Mouse (Mus musculus) lung, embryonic 16.5 days (tissue): ENCODE measurements around the gene Gfpt1. TPM values are rescaled to one million over a fixed set of nuclear protein-coding genes. Genes with fewer than 3 reads are reported as not detected.
"Not testable (repeated sequence)": the region's sequence is repeated elsewhere in the genome, so short reads cannot be mapped to it uniquely, and the experiment has no call there.

ENCODE experiments used
- ATAC-seq: fragments of 200-750 bp; cut with Nextera tagmentation; 2 replicates; pipeline ENCODE4 v1.8.0; 2017; ENCODE audit warnings: low read depth, mild to moderate bottlenecking, moderate library complexity
- H3K27ac ChIP-seq: fragments of 300-500 bp; sonication (generic); 2 replicates; pipeline ENCODE4 v1.5.1; 2014; ENCODE audit warnings: mild to moderate bottlenecking, control low read depth, low read length
- H3K27me3 ChIP-seq: fragments of 300-500 bp; sonication (generic); 2 replicates; pipeline ENCODE4 v1.6.1; 2014; ENCODE audit warnings: low read depth, low read length, mixed read lengths; ENCODE audit not compliant: control insufficient read depth, insufficient read depth
- H3K36me3 ChIP-seq: fragments of 300-500 bp; sonication (generic); 2 replicates; pipeline ENCODE4 v1.6.1; 2014; ENCODE audit warnings: low read length; ENCODE audit not compliant: control insufficient read depth, insufficient read depth
- H3K4me1 ChIP-seq: fragments of 300-500 bp; sonication (generic); replicated peaks from 2 replicates; pipeline ENCODE4 v1.6.1; 2014; ENCODE audit warnings: low read length, mixed read lengths; ENCODE audit not compliant: control insufficient read depth, insufficient read depth
- H3K4me2 ChIP-seq: fragments of 300-500 bp; sonication (generic); 2 replicates; pipeline ENCODE4 v1.6.1; 2014; ENCODE audit warnings: low read depth, low read length, control low read depth
- H3K4me3 ChIP-seq: fragments of 300-500 bp; sonication (generic); 2 replicates; pipeline ENCODE4 v1.5.1; 2014; ENCODE audit warnings: mild to moderate bottlenecking, low read length, control low read depth
- H3K9ac ChIP-seq: fragments of 300-500 bp; sonication (generic); 2 replicates; pipeline ENCODE4 v1.6.1; 2014; ENCODE audit warnings: low read length, control low read depth
- H3K9me3 ChIP-seq: fragments of 300-500 bp; sonication (generic); 2 replicates; pipeline ENCODE4 v1.6.1; 2016; ENCODE audit warnings: low read length; ENCODE audit not compliant: control insufficient read depth
- WGBS: fragments of 180-500 bp; shearing (Covaris S2); extraction: QIAGEN DNeasy Blood & Tissue Kit; methylation state at CpG from one replicate; pipeline ENCODE4 v1.1.7; 2014; 5-methylcytosine and 5-hydroxymethylcytosine counted together
- polyA plus RNA-seq: library from polyadenylated mRNA; unstranded; fragments of >200 nt; fragmentation: Nextera tagmentation; extraction: Ambion mirVana; gene quantifications from 2 replicates; pipeline ENCODE4 v1.2.1, GENCODE M21; 2015

Gene Gfpt1
- polyA plus RNA-seq, 1 experiment from 2014 or later, result 24.5 TPM

- H3K36me3 ChIP-seq, result peaks cover 35% of the 10 kb centered on the region
- WGBS, result 84% methylated on average over 4 of the region's 4 CpGs
These were observed 36.8 kb downstream of the Gfpt1 start for GRCm38 (mm10) chr6:87079457-87079856.

GRCm38 (mm10) chr6:87085026-87085425, 42.4 kb downstream of the Gfpt1 start:
- H3K9me3 ChIP-seq, result no peaks in the 10 kb centered on the region
- H3K27ac ChIP-seq, result no peak overlapping the region
- WGBS, result 70% methylated on average over 6 of the region's 6 CpGs
- no peak overlapping the region for H3K4me2 ChIP-seq
- ATAC-seq, result no peak
- no peaks in the 10 kb centered on the region for H3K27me3 ChIP-seq
- no peak overlapping the region for H3K4me3 ChIP-seq
- H3K4me1 ChIP-seq, result no peaks in the 10 kb centered on the region
- peaks cover 50% of the 10 kb centered on the region for H3K36me3 ChIP-seq
- no peak overlapping the region for H3K9ac ChIP-seq

More at GRCm38 (mm10) chr6:87079457-87079856, 36.8 kb downstream of the Gfpt1 start:
- H3K4me2 ChIP-seq, result no peak overlapping the region
- H3K4me1 ChIP-seq, result no peaks in the 10 kb centered on the region
- H3K27ac ChIP-seq, result no peak overlapping the region
- H3K9ac ChIP-seq, result no peak overlapping the region
- no peak for ATAC-seq
- H3K4me3 ChIP-seq, result no peak overlapping the region
- H3K27me3 ChIP-seq, result no peaks in the 10 kb centered on the region
- H3K9me3 ChIP-seq, result no peaks in the 10 kb centered on the region

- Histone ChIP-seq H3K4me1 (no peaks in the 10 kb centered on the region), H3K4me3 (no peak overlapping the region), H3K9me3 (no peaks in the 10 kb centered on the region), H3K27ac (no peak overlapping the region), H3K4me2 (no peak overlapping the region), H3K36me3 (peaks cover 40% of the 10 kb centered on the region), H3K27me3 (no peaks in the 10 kb centered on the region), H3K9ac (no peak overlapping the region)
- WGBS, result 86% methylated on average over 5 of the region's 5 CpGs
- ATAC-seq, result no peak
These were observed 45.7 kb downstream of the Gfpt1 start for GRCm38 (mm10) chr6:87088356-87088755.

GRCm38 (mm10) chr6:87090877-87091276, 48.2 kb downstream of the Gfpt1 start:
- H3K36me3 ChIP-seq, result peaks cover 24% of the 10 kb centered on the region
- ATAC-seq, result no peak
- 87% methylated on average over 3 of the region's 3 CpGs for WGBS

GRCm38 (mm10) chr6:87092476-87092875, 49.8 kb downstream of the Gfpt1 start:
- no peak for ATAC-seq
- 91% methylated on average over 5 of the region's 5 CpGs for WGBS
- Histone ChIP-seq H3K27ac (no peak overlapping the region), H3K9me3 (no peaks in the 10 kb centered on the region), H3K27me3 (no peaks in the 10 kb centered on the region), H3K9ac (no peak overlapping the region), H3K4me1 (peaks cover 2% of the 10 kb centered on the region; the same call in 1 of the 2 replicates), H3K4me2 (no peak overlapping the region), H3K4me3 (no peak overlapping the region), H3K36me3 (peaks cover 17% of the 10 kb centered on the region)

More at GRCm38 (mm10) chr6:87090877-87091276, 48.2 kb downstream of the Gfpt1 start:
- Histone ChIP-seq H3K9ac (no peak overlapping the region), H3K4me3 (no peak overlapping the region), H3K4me1 (no peaks in the 10 kb centered on the region), H3K9me3 (no peaks in the 10 kb centered on the region), H3K27me3 (no peaks in the 10 kb centered on the region), H3K27ac (no peak overlapping the region), H3K4me2 (no peak overlapping the region)

- not testable (repeated sequence) for H3K36me3 ChIP-seq, H3K4me2 ChIP-seq, ATAC-seq, H3K27me3 ChIP-seq, H3K4me3 ChIP-seq, H3K27ac ChIP-seq, H3K9ac ChIP-seq, H3K4me1 ChIP-seq, H3K9me3 ChIP-seq
- 92% methylated on average over 8 of the region's 8 CpGs for WGBS
These were observed 51.0 kb downstream of the Gfpt1 start for GRCm38 (mm10) chr6:87093631-87094030.

GRCm38 (mm10) chr6:87099261-87099660, 56.6 kb downstream of the Gfpt1 start:
- ATAC-seq, result no peak
- peak overlapping the region; percentile 39; the same call in 1 of the 2 replicates for H3K27ac ChIP-seq
- H3K4me1 ChIP-seq, result peaks cover 26% of the 10 kb centered on the region

GRCm38 (mm10) chr6:87099671-87100296, 57.1 kb downstream of the Gfpt1 start:
- peak overlapping the region; percentile 19; the same call in 1 of the 2 replicates for H3K9ac ChIP-seq
- peaks cover 26% of the 10 kb centered on the region for H3K4me1 ChIP-seq
- H3K4me3 ChIP-seq, result no peak overlapping the region
- H3K27me3 ChIP-seq, result no peaks in the 10 kb centered on the region
- H3K4me2 ChIP-seq, result no peak overlapping the region
- H3K27ac ChIP-seq, result peak overlapping the region; percentile 55
- no peaks in the 10 kb centered on the region for H3K9me3 ChIP-seq
- H3K36me3 ChIP-seq, result no peaks in the 10 kb centered on the region
- WGBS, result 30% methylated on average over 7 of the region's 7 CpGs
- peak; percentile 29; the same call in 1 of the 2 replicates for ATAC-seq

More at GRCm38 (mm10) chr6:87099261-87099660, 56.6 kb downstream of the Gfpt1 start:
- H3K36me3 ChIP-seq, result no peaks in the 10 kb centered on the region
- 16% methylated on average over 3 of the region's 3 CpGs for WGBS
- H3K27me3 ChIP-seq, result no peaks in the 10 kb centered on the region
- no peaks in the 10 kb centered on the region for H3K9me3 ChIP-seq
- no peak overlapping the region for H3K9ac ChIP-seq
- no peak overlapping the region for H3K4me2 ChIP-seq
- H3K4me3 ChIP-seq, result no peak overlapping the region

- Histone ChIP-seq H3K9me3 (no peaks in the 10 kb centered on the region), H3K36me3 (no peaks in the 10 kb centered on the region), H3K27me3 (no peaks in the 10 kb centered on the region), H3K27ac (peak overlapping the region; percentile 55), H3K4me2 (no peak overlapping the region), H3K4me3 (no peak overlapping the region), H3K9ac (peak overlapping the region; percentile 19; the same call in 1 of the 2 replicates), H3K4me1 (peaks cover 26% of the 10 kb centered on the region)
- 62% methylated on average over 9 of the region's 9 CpGs for WGBS
- no peak for ATAC-seq
These were observed 57.8 kb downstream of the Gfpt1 start for GRCm38 (mm10) chr6:87100297-87101020.
